Mouse (Mus musculus): ENCODE results near the gene Zfp583.
A peak's percentile ranks its signal among the peaks of the same experiment; 100 is the strongest.
"Not testable (repeated sequence)": the region's sequence is repeated elsewhere in the genome, so short reads cannot be mapped to it uniquely, and the experiment has no call there.

The Zfp583 gene

GRCm38 (mm10) chr7:6331233-6331956, at the start of gene Zfp583:
Gene Zfp583, minus strand, starts transcription at chr7:6331285.
- DNase-seq: peak; percentile 90 to 91

- no peak for DNase-seq
Observed at GRCm38 (mm10) chr7:6378441-6378840, 47.4 kb upstream of the Zfp583 start.

- no peak for DNase-seq
Observed at GRCm38 (mm10) chr7:6372993-6373392, 41.9 kb upstream of the Zfp583 start.

GRCm38 (mm10) chr7:6369460-6369859, 38.4 kb upstream of the Zfp583 start:
- no peak for DNase-seq

GRCm38 (mm10) chr7:6368146-6368545, 37.1 kb upstream of the Zfp583 start:
- not testable (repeated sequence) for DNase-seq

- DNase-seq: no peak
Observed at GRCm38 (mm10) chr7:6367185-6367584, 36.1 kb upstream of the Zfp583 start.

- no peak for DNase-seq
Observed at GRCm38 (mm10) chr7:6364761-6365160, 33.7 kb upstream of the Zfp583 start.

GRCm38 (mm10) chr7:6363047-6363488, 32.0 kb upstream of the Zfp583 start, which contains the start of gene Zfp78:
Gene Zfp78, plus strand, starts transcription at chr7:6363280.
- DNase-seq: no peak

GRCm38 (mm10) chr7:6362268-6363046, 31.4 kb upstream of the Zfp583 start:
- peak; percentile 99 for DNase-seq

- peak in 1 of 2 experiments; percentile 35 for DNase-seq
Observed at GRCm38 (mm10) chr7:6361756-6362155, 30.7 kb upstream of the Zfp583 start.

- no peak for DNase-seq
Observed at GRCm38 (mm10) chr7:6360477-6361060, 29.5 kb upstream of the Zfp583 start.

- DNase-seq: peak; percentile 59 to 71
Observed at GRCm38 (mm10) chr7:6358937-6359590, 28.0 kb upstream of the Zfp583 start.

GRCm38 (mm10) chr7:6358121-6358520, 27.0 kb upstream of the Zfp583 start:
- no peak for DNase-seq

GRCm38 (mm10) chr7:6344124-6344523, 13.0 kb upstream of the Zfp583 start:
- DNase-seq: peak in 1 of 2 experiments; percentile 30

- peak; percentile 83 to 86 for DNase-seq
Observed at GRCm38 (mm10) chr7:6343501-6344071, 12.5 kb upstream of the Zfp583 start, which contains the start of gene Gm3854. Gene Gm3854, plus strand, starts transcription at chr7:6343759.

GRCm38 (mm10) chr7:6339865-6340264, 8.8 kb upstream of the Zfp583 start:
- no peak for DNase-seq

GRCm38 (mm10) chr7:6330458-6331232, 440 bp downstream of the Zfp583 start:
- DNase-seq: peak in 1 of 2 experiments; percentile 29

- DNase-seq: not testable (repeated sequence)
Observed at GRCm38 (mm10) chr7:6300796-6301195, 30.3 kb downstream of the Zfp583 start.

GRCm38 (mm10) chr7:6291121-6291520, 40.0 kb downstream of the Zfp583 start:
- DNase-seq: not testable (repeated sequence)

- DNase-seq: peak; percentile 39 to 44
Observed at GRCm38 (mm10) chr7:6286921-6287531, 44.1 kb downstream of the Zfp583 start.
